Mouse (Mus musculus) Patski (cell line): Measurements from ENCODE around the gene Dffb. TPM values are rescaled to one million over a fixed set of nuclear protein-coding genes. Genes with fewer than 3 reads are reported as not detected.

ENCODE experiments used
- ATAC-seq: fragments of 100-300 bp; one replicate; pipeline ENCODE4 v1.8.0; 2021
- CTCF ChIA-PET: fragments of 350-600 bp; sonication (Branson Sonifier 250); formaldehyde crosslinking; loops from one replicate; lab custom pipeline; 2022; ENCODE audit warnings: inconsistent platforms; lab: Charles Lee
- POLR2A ChIA-PET: fragments of 350-600 bp; sonication (Branson Sonifier 250); formaldehyde crosslinking; loops from one replicate; lab custom pipeline; 2022; ENCODE audit warnings: antibody characterized with exemption, inconsistent platforms; lab: Charles Lee
- DNase-seq: peaks from one replicate; pipeline ENCODE4 v3.0.0-alpha.2; 2011; ENCODE audit warnings: low read depth, low spot score
- H3K27me3 ChIP-seq: fragments of 371-371 bp; one replicate; pipeline ENCODE4 v1.5.1; 2021
- CTCF ChIP-seq: fragments of 100-300 bp; IDR thresholded peaks from one replicate; pipeline ENCODE4 v1.5.1; 2021
- in situ Hi-C: fragments of 300-500 bp; cut with MboI; formaldehyde crosslinking; loops from 3 replicates; pipeline ENCODE4 v1.11.1; 2018; ENCODE audit warnings: low pct_unique_long_range_greater_than_20kb, mixed read lengths
- polyA plus RNA-seq: library from polyadenylated mRNA; unstranded; gene quantifications from one replicate; pipeline ENCODE4 v1.2.3, GENCODE M21; 2021

Gene Dffb
- polyA plus RNA-seq, 1 experiment from 2014 or later, result 4.1 TPM

- no peak for DNase-seq
- CTCF ChIA-PET, result interaction anchor here (1.3 kb wide), 1 partner anchor 8 kb away, joined by 4 read pairs; no protein-coding TSS in a partner anchor
- POLR2A ChIA-PET, result no interaction called here
- in situ Hi-C loops, result no loop called here
- no peak for ATAC-seq
- H3K27me3 ChIP-seq, result no peaks in the 10 kb centered on the region
- no peak for TF ChIP-seq CTCF
Observed at GRCm38 (mm10) chr4:153967556-153967955, 7.4 kb downstream of the Dffb start.

DNA sequence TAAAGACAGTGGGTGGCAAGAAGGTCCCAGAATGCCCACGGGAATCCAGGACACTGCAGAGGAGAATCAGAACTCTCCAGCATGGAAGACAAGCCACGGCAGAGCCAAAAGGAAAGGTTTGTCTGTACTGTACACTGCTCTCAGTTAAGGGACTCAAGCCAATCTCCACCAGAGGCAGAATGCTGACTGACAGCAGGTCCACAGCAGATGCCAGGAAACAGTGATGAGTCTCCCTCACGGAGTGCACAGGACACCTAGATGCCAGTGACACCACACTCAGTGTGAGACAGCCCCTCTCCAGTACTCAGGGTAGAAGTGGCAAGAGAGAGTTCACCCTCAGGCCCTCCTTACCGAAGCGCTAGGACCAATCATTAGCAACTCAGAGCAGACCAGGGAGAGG lies 8.3 kb downstream of the Dffb start:
- no peaks in the 10 kb centered on the region for H3K27me3 ChIP-seq
- POLR2A ChIA-PET, result no interaction called here
- ATAC-seq (no peak), DNase-seq (no peak)
- CTCF ChIA-PET, result no interaction called here
- in situ Hi-C loops, result no loop called here
- no peak for TF ChIP-seq CTCF

- no peaks in the 10 kb centered on the region for H3K27me3 ChIP-seq
- TF ChIP-seq CTCF, result no peak
- ATAC-seq (no peak), DNase-seq (no peak)
- ChIA-PET POLR2A (no interaction called here), CTCF (no interaction called here)
- in situ Hi-C loops, result no loop called here
Observed at GRCm38 (mm10) chr4:153962631-153963030, 12.3 kb downstream of the Dffb start.

GRCm38 (mm10) chr4:153957444-153958250 lies 17.3 kb downstream of the Dffb start:
- no peak for TF ChIP-seq CTCF
- in situ Hi-C loops, result no loop called here
- ChIA-PET CTCF (interaction anchor here (0.6 kb wide), 1 partner anchor 103 kb away, joined by 4 read pairs; no protein-coding TSS in a partner anchor), POLR2A (no interaction called here)
- no peaks in the 10 kb centered on the region for H3K27me3 ChIP-seq
- peak; percentile 67 for ATAC-seq
- DNase-seq, result no peak

- ATAC-seq (peak; percentile 85), DNase-seq (peak; percentile 64)
- in situ Hi-C loops, result no loop called here
- no peaks in the 10 kb centered on the region for H3K27me3 ChIP-seq
- TF ChIP-seq CTCF, result no peak
- POLR2A ChIA-PET, result no interaction called here
- CTCF ChIA-PET, result no interaction called here
Observed at GRCm38 (mm10) chr4:153956569-153957405, 18.1 kb downstream of the Dffb start, which contains the start of gene A430005L14Rik. Gene A430005L14Rik, plus strand, starts transcription at chr4:153957237.

DNA sequence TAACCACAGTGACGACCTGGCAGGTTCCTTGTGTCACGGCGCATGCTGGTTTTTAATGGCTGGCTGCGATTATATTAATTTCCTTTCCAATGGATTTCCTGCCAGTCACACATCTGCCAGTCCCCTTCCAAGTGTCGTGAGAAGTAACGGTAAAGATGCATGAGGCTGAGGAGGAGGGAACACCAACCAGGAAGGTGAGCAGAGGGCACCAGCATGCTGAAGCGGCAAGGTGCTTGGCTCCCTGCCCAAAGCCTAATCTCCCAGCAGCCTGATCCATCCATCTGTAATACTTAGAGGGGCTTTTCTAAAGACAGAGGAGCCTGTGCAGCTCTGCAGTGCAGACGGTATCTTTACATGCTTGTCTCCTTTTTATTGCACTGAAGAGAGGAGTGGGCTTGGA lies 19.3 kb downstream of the Dffb start:
- no peak for ATAC-seq
- H3K27me3 ChIP-seq, result no peaks in the 10 kb centered on the region
- no peak for TF ChIP-seq CTCF
- ChIA-PET CTCF (no interaction called here), POLR2A (no interaction called here)
- no peak for DNase-seq
- in situ Hi-C loops, result no loop called here

DNA sequence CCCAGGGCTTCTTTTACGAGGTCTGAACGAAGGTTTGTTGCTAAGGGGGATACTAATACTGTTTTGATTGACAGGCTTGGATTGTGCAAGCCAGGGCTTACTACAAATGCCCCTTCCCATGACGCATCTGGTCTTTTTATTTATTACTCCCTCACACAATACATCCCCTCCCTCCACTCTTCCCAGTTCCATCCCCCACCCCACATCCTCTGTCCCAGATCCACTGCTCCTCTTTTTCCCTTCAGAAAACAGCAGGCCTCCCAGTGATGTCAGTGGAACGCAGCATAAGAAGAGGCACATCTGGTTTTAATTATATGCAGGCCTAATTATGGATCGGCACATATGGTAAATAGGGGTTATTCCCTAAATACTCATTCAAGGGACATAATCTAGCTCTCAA lies 23.2 kb downstream of the Dffb start:
- ChIA-PET POLR2A (no interaction called here), CTCF (no interaction called here)
- H3K27me3 ChIP-seq, result no peaks in the 10 kb centered on the region
- no peak for ATAC-seq
- no peak for TF ChIP-seq CTCF
- in situ Hi-C loops, result no loop called here
- no peak for DNase-seq

DNA sequence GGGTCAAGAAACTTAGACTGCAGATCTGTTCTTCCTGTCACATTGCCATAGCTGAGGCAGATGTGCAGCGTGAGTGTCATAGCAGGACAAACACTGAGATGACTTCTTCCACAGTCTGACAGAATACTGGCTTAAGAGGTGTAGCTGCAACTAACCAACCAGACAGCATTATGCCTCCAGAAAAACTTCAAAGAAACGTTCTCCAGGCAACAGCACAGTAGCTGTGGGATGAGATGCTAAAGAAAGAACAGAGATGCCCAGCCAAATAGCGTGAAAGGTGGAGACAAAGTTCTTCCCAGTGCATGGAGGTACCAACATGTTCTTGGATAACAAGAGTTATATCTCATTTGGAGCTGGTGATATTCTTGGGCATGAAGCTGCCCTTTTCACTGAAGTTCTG lies 23.8 kb downstream of the Dffb start:
- no peaks in the 10 kb centered on the region for H3K27me3 ChIP-seq
- ATAC-seq (no peak), DNase-seq (no peak)
- no peak for TF ChIP-seq CTCF
- POLR2A ChIA-PET, result no interaction called here
- in situ Hi-C loops, result no loop called here
- CTCF ChIA-PET, result no interaction called here

GRCm38 (mm10) chr4:153950372-153950771 lies 24.6 kb downstream of the Dffb start:
- ATAC-seq, result no peak
- in situ Hi-C loops, result no loop called here
- POLR2A ChIA-PET, result no interaction called here

GRCm38 (mm10) chr4:153945741-153946140 lies 29.2 kb downstream of the Dffb start:
- CTCF ChIA-PET, result no interaction called here
- no peak for DNase-seq
- H3K27me3 ChIP-seq, result no peaks in the 10 kb centered on the region
- ATAC-seq, result no peak
- POLR2A ChIA-PET, result no interaction called here
- no peak for TF ChIP-seq CTCF
- in situ Hi-C loops, result no loop called here

More at GRCm38 (mm10) chr4:153950372-153950771, 24.6 kb downstream of the Dffb start:
- no peak for TF ChIP-seq CTCF
- no peaks in the 10 kb centered on the region for H3K27me3 ChIP-seq
- DNase-seq, result no peak
- CTCF ChIA-PET, result no interaction called here

GRCm38 (mm10) chr4:153944261-153944660 lies 30.7 kb downstream of the Dffb start:
- ChIA-PET POLR2A (no interaction called here), CTCF (no interaction called here)
- ATAC-seq, result no peak
- DNase-seq, result no peak
- no peak for TF ChIP-seq CTCF
- H3K27me3 ChIP-seq, result no peaks in the 10 kb centered on the region
- in situ Hi-C loops, result no loop called here
